Mouse (Mus musculus): Measurements from ENCODE around the gene Gpank1. TPM values are rescaled to one million over a fixed set of nuclear protein-coding genes. Genes with fewer than 3 reads are reported as not detected.
A peak's percentile ranks its signal among the peaks of the same experiment; 100 is the strongest.

Gene Gpank1
- total RNA-seq, 2 experiments from 2014 or later = 6.3 to 9.5 TPM

GRCm38 (mm10) chr17:35155451-35155850, 34.2 kb downstream of the Gpank1 start:
- intact Hi-C loops (cut with DNase I) = no loop called here
- no peak for DNase-seq (ENCODE audit: low spot score)

- intact Hi-C loops (cut with DNase I) = no loop called here
- no peak for DNase-seq (ENCODE audit: low spot score)
Measured at GRCm38 (mm10) chr17:35156461-35157200, 35.4 kb downstream of the Gpank1 start.

- no peak for DNase-seq (ENCODE audit: low spot score)
- intact Hi-C loops (cut with DNase I) = no loop called here
Measured at GRCm38 (mm10) chr17:35157254-35157653, 36.0 kb downstream of the Gpank1 start.

- no peak for DNase-seq (ENCODE audit: low spot score)
- intact Hi-C loops (cut with DNase I) = no loop called here
Measured at GRCm38 (mm10) chr17:35157661-35158175, 36.5 kb downstream of the Gpank1 start.

- intact Hi-C loops (cut with DNase I) = no loop called here
Measured at GRCm38 (mm10) chr17:35158850-35159593, 37.8 kb downstream of the Gpank1 start.

GRCm38 (mm10) chr17:35159638-35160037, 38.4 kb downstream of the Gpank1 start:
- DNase-seq (ENCODE audit: low spot score) = no peak
- intact Hi-C loops (cut with DNase I) = loop anchor here (5.0 to 10.0 kb wide), 2 partner anchors 37 to 955 kb away; partner anchors contain the start of genes Csnk2b, Gpank1 and Tap2

More at GRCm38 (mm10) chr17:35158850-35159593, 37.8 kb downstream of the Gpank1 start:
- DNase-seq (ENCODE audit: low spot score) = no peak

- DNase-seq (ENCODE audit: low spot score) = no peak
- intact Hi-C loops (cut with DNase I) = loop anchor here (5.0 to 10.0 kb wide), 2 partner anchors 39 to 957 kb away; partner anchors contain the start of genes Csnk2b, Gpank1 and Tap2
Measured at GRCm38 (mm10) chr17:35161421-35161820, 40.2 kb downstream of the Gpank1 start.

GRCm38 (mm10) chr17:35162121-35162520, 40.9 kb downstream of the Gpank1 start:
- intact Hi-C loops (cut with DNase I) = loop anchor here (2.0 to 10.0 kb wide), 3 partner anchors 23 to 957 kb away; partner anchors contain the start of genes Csnk2b, Gpank1 and Tap2
- no peak for DNase-seq (ENCODE audit: low spot score)

- intact Hi-C loops (cut with DNase I) = loop anchor here (2.0 to 10.0 kb wide), 3 partner anchors 24 to 958 kb away; partner anchors contain the start of genes Csnk2b, Gpank1 and Tap2
- DNase-seq (ENCODE audit: low spot score) = no peak
Measured at GRCm38 (mm10) chr17:35162730-35163129, 41.5 kb downstream of the Gpank1 start.

- intact Hi-C loops (cut with DNase I) = loop anchor here (2.0 to 10.0 kb wide), 3 partner anchors 25 to 959 kb away; partner anchors contain the start of genes Csnk2b, Gpank1 and Tap2
- no peak for DNase-seq (ENCODE audit: low spot score)
Measured at GRCm38 (mm10) chr17:35163326-35164081, 42.2 kb downstream of the Gpank1 start.

- DNase-seq (ENCODE audit: low spot score) = no peak
- intact Hi-C loops (cut with DNase I) = loop anchor here (5.0 to 10.0 kb wide), 2 partner anchors 42 to 959 kb away; partner anchors contain the start of genes Csnk2b, Gpank1 and Tap2
Measured at GRCm38 (mm10) chr17:35164218-35164567, 42.9 kb downstream of the Gpank1 start.

GRCm38 (mm10) chr17:35164568-35165450, 43.6 kb downstream of the Gpank1 start, which contains the start of gene Prrc2a:
TSS of gene Prrc2a (minus strand) at chr17:35164897.
- DNase-seq (ENCODE audit: low spot score) = peak; percentile 98
- intact Hi-C loops (cut with DNase I) = loop anchor here (5.0 to 10.0 kb wide), 2 partner anchors 43 to 960 kb away; partner anchors contain the start of genes Csnk2b, Gpank1 and Tap2

GRCm38 (mm10) chr17:35165451-35166155, 44.3 kb downstream of the Gpank1 start:
- DNase-seq (ENCODE audit: low spot score) = no peak
- intact Hi-C loops (cut with DNase I) = loop anchor here (10.0 kb wide), 1 partner anchor 961 kb away; the partner anchor contains the start of gene Tap2

GRCm38 (mm10) chr17:35166352-35167035, 45.2 kb downstream of the Gpank1 start:
- intact Hi-C loops (cut with DNase I) = loop anchor here (10.0 kb wide), 1 partner anchor 962 kb away; the partner anchor contains the start of gene Tap2
- DNase-seq (ENCODE audit: low spot score) = no peak

- intact Hi-C loops (cut with DNase I) = loop anchor here (10.0 kb wide), 1 partner anchor 963 kb away; the partner anchor contains the start of gene Tap2
- DNase-seq (ENCODE audit: low spot score) = no peak
Measured at GRCm38 (mm10) chr17:35167794-35168193, 46.5 kb downstream of the Gpank1 start.

- intact Hi-C loops (cut with DNase I) = loop anchor here (1.0 to 10.0 kb wide), 2 partner anchors 64 to 964 kb away; partner anchors contain the start of gene Tap2
- no peak for DNase-seq (ENCODE audit: low spot score)
Measured at GRCm38 (mm10) chr17:35168541-35169207, 47.4 kb downstream of the Gpank1 start.
